Mouse (Mus musculus) urinary bladder, postnatal 36 days (tissue): ENCODE results near the gene Meis2.

Experiments
- DNase-seq, 2 experiments: peaks; one replicate each; pipeline ENCODE4 v3.0.0; 2022; ENCODE audit warnings: low spot score in 2 of 2, mixed read lengths in 1 of 2

The Meis2 gene

GRCm38 (mm10) chr2:116000514-116000913, 65.1 kb downstream of the Meis2 start:
- no peak for DNase-seq

- DNase-seq = no peak
Measured at GRCm38 (mm10) chr2:115998802-115999201, 66.8 kb downstream of the Meis2 start.

- DNase-seq = no peak
Measured at GRCm38 (mm10) chr2:115996438-115996837, 69.2 kb downstream of the Meis2 start.

- no peak for DNase-seq
Measured at GRCm38 (mm10) chr2:115993877-115994276, 71.8 kb downstream of the Meis2 start.

- no peak for DNase-seq
Measured at GRCm38 (mm10) chr2:115989249-115989648, 76.4 kb downstream of the Meis2 start.

GRCm38 (mm10) chr2:115988448-115988847, 77.2 kb downstream of the Meis2 start:
- no peak for DNase-seq

GRCm38 (mm10) chr2:115984952-115985351, 80.7 kb downstream of the Meis2 start:
- no peak for DNase-seq

GRCm38 (mm10) chr2:115984487-115984886, 81.2 kb downstream of the Meis2 start:
- DNase-seq = no peak

- no peak for DNase-seq
Measured at GRCm38 (mm10) chr2:115980490-115980889, 85.1 kb downstream of the Meis2 start.

- DNase-seq = no peak
Measured at GRCm38 (mm10) chr2:115979683-115980476, 85.8 kb downstream of the Meis2 start.

GRCm38 (mm10) chr2:115978666-115979065, 87.0 kb downstream of the Meis2 start:
- no peak for DNase-seq

GRCm38 (mm10) chr2:115971296-115971805, 94.3 kb downstream of the Meis2 start:
- no peak for DNase-seq

GRCm38 (mm10) chr2:115970091-115970820, 95.4 kb downstream of the Meis2 start:
- no peak for DNase-seq

GRCm38 (mm10) chr2:115969201-115969600, 96.4 kb downstream of the Meis2 start:
- no peak for DNase-seq

- DNase-seq = no peak
Measured at GRCm38 (mm10) chr2:115964911-115965310, 100.7 kb downstream of the Meis2 start.

- no peak for DNase-seq
Measured at GRCm38 (mm10) chr2:115963293-115963835, 102.3 kb downstream of the Meis2 start.

- DNase-seq = no peak
Measured at GRCm38 (mm10) chr2:115962728-115963127, 102.9 kb downstream of the Meis2 start.

GRCm38 (mm10) chr2:115962113-115962512, 103.5 kb downstream of the Meis2 start:
- no peak for DNase-seq

GRCm38 (mm10) chr2:115960615-115961014, 105.0 kb downstream of the Meis2 start:
- no peak for DNase-seq

GRCm38 (mm10) chr2:115956786-115957185, 108.9 kb downstream of the Meis2 start:
- no peak for DNase-seq

- DNase-seq = no peak
Measured at GRCm38 (mm10) chr2:115950645-115951044, 115.0 kb downstream of the Meis2 start.

GRCm38 (mm10) chr2:115948630-115949426, 116.8 kb downstream of the Meis2 start:
- DNase-seq = no peak
